Mouse (Mus musculus): ENCODE results near the gene Lrp1.

Gene Lrp1

GRCm38 (mm10) chr10:127592850-127593249 lies 28.1 kb downstream of the Lrp1 start:
- no peak for DNase-seq (ENCODE audit: low spot score in 2 of 2)

GRCm38 (mm10) chr10:127592423-127592822 lies 28.5 kb downstream of the Lrp1 start:
- no peak for DNase-seq (ENCODE audit: low spot score in 2 of 2)

GRCm38 (mm10) chr10:127591514-127591913 lies 29.4 kb downstream of the Lrp1 start:
- DNase-seq (ENCODE audit: low spot score in 2 of 2) = no peak

GRCm38 (mm10) chr10:127590831-127591451 lies 30.0 kb downstream of the Lrp1 start:
- no peak for DNase-seq (ENCODE audit: low spot score in 2 of 2)

- DNase-seq (ENCODE audit: low spot score in 2 of 2) = no peak
Measured at GRCm38 (mm10) chr10:127590256-127590655, 30.7 kb downstream of the Lrp1 start.

GRCm38 (mm10) chr10:127587776-127588175 lies 33.2 kb downstream of the Lrp1 start:
- no peak for DNase-seq (ENCODE audit: low spot score in 2 of 2)

- DNase-seq (ENCODE audit: low spot score in 2 of 2) = no peak
Measured at GRCm38 (mm10) chr10:127586209-127586608, 34.7 kb downstream of the Lrp1 start.

GRCm38 (mm10) chr10:127585598-127585997 lies 35.4 kb downstream of the Lrp1 start:
- DNase-seq (ENCODE audit: low spot score in 2 of 2) = no peak

- DNase-seq (ENCODE audit: low spot score in 2 of 2) = no peak
Measured at GRCm38 (mm10) chr10:127583649-127584048, 37.3 kb downstream of the Lrp1 start.

- no peak for DNase-seq (ENCODE audit: low spot score in 2 of 2)
Measured at GRCm38 (mm10) chr10:127581291-127581690, 39.7 kb downstream of the Lrp1 start.

- no peak for DNase-seq (ENCODE audit: low spot score in 2 of 2)
Measured at GRCm38 (mm10) chr10:127577982-127578381, 43.0 kb downstream of the Lrp1 start.

- no peak for DNase-seq (ENCODE audit: low spot score in 2 of 2)
Measured at GRCm38 (mm10) chr10:127577156-127577555, 43.8 kb downstream of the Lrp1 start.

GRCm38 (mm10) chr10:127576381-127576961 lies 44.5 kb downstream of the Lrp1 start:
- DNase-seq (ENCODE audit: low spot score in 2 of 2) = peak in 1 of 2 experiments; percentile 65

- DNase-seq (ENCODE audit: low spot score in 2 of 2) = no peak
Measured at GRCm38 (mm10) chr10:127575741-127576140, 45.2 kb downstream of the Lrp1 start.

GRCm38 (mm10) chr10:127572281-127572680 lies 48.7 kb downstream of the Lrp1 start:
- no peak for DNase-seq (ENCODE audit: low spot score in 2 of 2)

GRCm38 (mm10) chr10:127570937-127571641 lies 49.9 kb downstream of the Lrp1 start:
- no peak for DNase-seq (ENCODE audit: low spot score in 2 of 2)

GRCm38 (mm10) chr10:127570384-127570783 lies 50.6 kb downstream of the Lrp1 start:
- no peak for DNase-seq (ENCODE audit: low spot score in 2 of 2)

- DNase-seq (ENCODE audit: low spot score in 2 of 2) = peak in 1 of 2 experiments; percentile 70
Measured at GRCm38 (mm10) chr10:127569450-127569849, 51.5 kb downstream of the Lrp1 start.

GRCm38 (mm10) chr10:127566553-127567326 lies 54.2 kb downstream of the Lrp1 start:
- DNase-seq (ENCODE audit: low spot score in 2 of 2) = no peak

- peak in 1 of 2 experiments; percentile 47 for DNase-seq (ENCODE audit: low spot score in 2 of 2)
Measured at GRCm38 (mm10) chr10:127564301-127564700, 56.6 kb downstream of the Lrp1 start.

GRCm38 (mm10) chr10:127563840-127564239 lies 57.1 kb downstream of the Lrp1 start:
- no peak for DNase-seq (ENCODE audit: low spot score in 2 of 2)

GRCm38 (mm10) chr10:127561145-127561544 lies 59.8 kb downstream of the Lrp1 start:
- DNase-seq (ENCODE audit: low spot score in 2 of 2) = no peak
